Mouse (Mus musculus): ENCODE measurements around the gene Il23a.

DNA sequence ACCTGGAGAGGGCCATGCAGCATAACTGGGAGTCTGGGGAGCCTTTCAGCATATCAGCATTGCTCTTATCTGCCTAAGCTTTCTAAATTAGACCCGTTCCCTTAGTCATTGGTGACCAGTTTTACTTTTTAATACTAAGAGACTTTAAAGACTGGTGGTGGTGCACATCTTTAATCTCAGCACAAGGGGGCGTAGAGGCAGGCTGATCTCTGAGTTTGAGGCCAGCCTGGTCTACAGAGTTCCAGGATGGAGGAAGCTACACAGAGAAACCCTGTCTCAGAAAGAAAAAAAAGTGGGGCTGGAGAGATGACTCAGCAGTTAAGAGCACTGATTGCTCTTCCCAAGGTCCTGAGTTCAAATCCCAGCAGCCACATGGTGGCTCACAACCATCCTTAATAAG, 41.7 kb upstream of the Il23a start:
- no peak for TF ChIP-seq EP300 (IDR thresholded peaks at IDR 0.05; ENCODE audit: low read depth)
- TF ChIP-seq CTCF (IDR thresholded peaks at IDR 0.05; ENCODE audit: low read depth): peak; percentile 31

Measured in heart, postnatal 0 days (tissue).